Mouse (Mus musculus): ENCODE results near the gene Lrrc55. TPM values are rescaled to one million over a fixed set of nuclear protein-coding genes. Genes with fewer than 3 reads are reported as not detected.
"Not testable (repeated sequence)": the region's sequence is repeated elsewhere in the genome, so short reads cannot be mapped to it uniquely, and the experiment has no call there.

Gene Lrrc55
- 10.9 and 11.9 TPM in 2 replicates for polyA plus RNA-seq (2015; fragmentation: Nextera tagmentation; extraction: Ambion mirVana)

DNA sequence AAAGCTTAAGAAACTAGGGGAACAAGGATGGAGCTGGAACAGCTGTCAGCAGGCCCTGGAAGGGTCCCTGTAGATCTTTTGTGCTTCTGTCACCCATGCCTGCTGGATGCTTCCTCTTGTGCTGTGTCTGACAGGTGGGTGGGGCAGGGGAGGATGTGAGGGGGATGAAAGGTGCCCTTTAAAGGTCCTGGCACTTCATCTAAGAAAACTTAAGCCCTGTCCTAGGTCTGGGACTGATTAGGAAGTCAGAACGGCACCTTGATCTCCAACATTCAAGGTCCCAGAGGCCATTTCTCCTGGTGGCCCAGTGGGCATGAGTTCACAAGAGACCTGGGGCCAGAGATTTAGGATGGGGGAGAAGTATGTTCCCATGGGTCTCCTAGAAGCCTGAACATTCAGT is at the start of gene Lrrc55:
Gene Lrrc55, minus strand, starts transcription at position 297 of the 400 bp plus-strand sequence.
- no peaks in the 10 kb centered on the region for H3K9me3 ChIP-seq
- peak within 1 kb of the TSS; percentile 65 for H3K9ac ChIP-seq
- peak within 1 kb of the TSS; percentile 53 for H3K4me3 ChIP-seq
- ATAC-seq (ENCODE audit: low FRiP score, low read depth): no peak
- peaks cover 22% of the 10 kb centered on the region for H3K4me1 ChIP-seq (replicated peaks)
- peak within 1 kb of the TSS; percentile 70 for H3K4me2 ChIP-seq
- H3K36me3 ChIP-seq: no peaks in the 10 kb centered on the region; the same call in 1 of the 2 replicates
- WGBS: 80% methylated on average over 1 of the region's 1 CpGs
- H3K27ac ChIP-seq (replicated peaks): peak within 1 kb of the TSS; percentile 86
- H3K27me3 ChIP-seq: no peaks in the 10 kb centered on the region

GRCm38 (mm10) chr2:85246506-85247082 is 49.6 kb upstream of the Lrrc55 start:
- peak; percentile 86; the same call in 1 of the 2 replicates for ATAC-seq (ENCODE audit: low FRiP score, low read depth)
- H3K27ac ChIP-seq (replicated peaks): no peak overlapping the region
- 7% methylated on average over 4 of the region's 4 CpGs for WGBS

GRCm38 (mm10) chr2:85245737-85246136 is 48.7 kb upstream of the Lrrc55 start:
- no peak for ATAC-seq (ENCODE audit: low FRiP score, low read depth)
- Histone ChIP-seq H3K9ac (no peak overlapping the region), H3K27ac (replicated peaks) (no peak overlapping the region), H3K4me3 (no peak overlapping the region), H3K4me1 (replicated peaks) (no peaks in the 10 kb centered on the region), H3K9me3 (no peaks in the 10 kb centered on the region), H3K4me2 (no peak overlapping the region), H3K27me3 (no peaks in the 10 kb centered on the region), H3K36me3 (no peaks in the 10 kb centered on the region)
- 85% methylated on average over 5 of the region's 5 CpGs for WGBS

More at GRCm38 (mm10) chr2:85246506-85247082, 49.6 kb upstream of the Lrrc55 start:
- H3K27me3 ChIP-seq: no peaks in the 10 kb centered on the region
- no peaks in the 10 kb centered on the region for H3K36me3 ChIP-seq
- no peak overlapping the region for H3K4me3 ChIP-seq
- no peaks in the 10 kb centered on the region for H3K9me3 ChIP-seq
- H3K4me1 ChIP-seq (replicated peaks): no peaks in the 10 kb centered on the region
- no peak overlapping the region for H3K9ac ChIP-seq
- no peak overlapping the region for H3K4me2 ChIP-seq

GRCm38 (mm10) chr2:85238068-85238667 is 41.2 kb upstream of the Lrrc55 start:
- H3K27me3 ChIP-seq: no peaks in the 10 kb centered on the region
- 64% methylated on average over 4 of the region's 4 CpGs for WGBS
- H3K4me3 ChIP-seq: no peak overlapping the region
- no peak overlapping the region for H3K4me2 ChIP-seq
- H3K4me1 ChIP-seq (replicated peaks): no peaks in the 10 kb centered on the region
- H3K27ac ChIP-seq (replicated peaks): no peak overlapping the region
- no peak for ATAC-seq (ENCODE audit: low FRiP score, low read depth)
- no peaks in the 10 kb centered on the region for H3K36me3 ChIP-seq
- H3K9me3 ChIP-seq: no peaks in the 10 kb centered on the region
- no peak overlapping the region for H3K9ac ChIP-seq

DNA sequence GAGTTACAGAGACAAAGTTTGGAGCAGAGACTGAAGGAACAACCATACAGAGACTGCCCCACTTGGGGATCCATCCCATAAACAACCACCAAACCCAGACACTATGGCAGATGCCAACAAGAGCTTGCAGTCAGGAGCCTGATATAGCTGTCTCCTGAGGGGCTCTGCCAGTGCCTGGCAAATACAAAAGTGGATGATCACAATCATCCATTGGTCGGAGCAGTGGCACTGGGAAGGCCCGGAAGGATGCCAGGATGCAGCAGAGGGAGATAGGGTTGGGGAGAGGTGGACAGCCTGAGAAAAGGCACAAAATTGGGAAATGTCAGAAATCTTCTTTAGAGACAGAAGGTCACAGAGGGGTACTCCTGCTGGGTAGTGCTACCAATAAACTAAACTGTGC is 40.2 kb upstream of the Lrrc55 start:
- 95% methylated on average over 2 of the region's 2 CpGs for WGBS
- H3K36me3 ChIP-seq; H3K4me1 ChIP-seq (replicated peaks); H3K9ac ChIP-seq; H3K4me2 ChIP-seq; H3K4me3 ChIP-seq; H3K9me3 ChIP-seq; ATAC-seq (ENCODE audit: low FRiP score, low read depth); H3K27ac ChIP-seq (replicated peaks); H3K27me3 ChIP-seq: not testable (repeated sequence)

- WGBS: 88% methylated on average over 4 of the region's 4 CpGs
- Histone ChIP-seq H3K9ac (no peak overlapping the region), H3K4me2 (no peak overlapping the region), H3K27ac (replicated peaks) (no peak overlapping the region), H3K4me3 (no peak overlapping the region), H3K36me3 (no peaks in the 10 kb centered on the region), H3K27me3 (no peaks in the 10 kb centered on the region), H3K4me1 (replicated peaks) (no peaks in the 10 kb centered on the region), H3K9me3 (no peaks in the 10 kb centered on the region)
- no peak for ATAC-seq (ENCODE audit: low FRiP score, low read depth)
These were observed 33.9 kb upstream of the Lrrc55 start for GRCm38 (mm10) chr2:85230771-85231511.

- Histone ChIP-seq H3K9ac (no peak overlapping the region), H3K4me1 (replicated peaks) (no peaks in the 10 kb centered on the region), H3K27me3 (no peaks in the 10 kb centered on the region), H3K9me3 (no peaks in the 10 kb centered on the region), H3K4me3 (no peak overlapping the region), H3K4me2 (no peak overlapping the region), H3K27ac (replicated peaks) (no peak overlapping the region), H3K36me3 (no peaks in the 10 kb centered on the region)
- WGBS: 62% methylated on average over 3 of the region's 3 CpGs
- ATAC-seq (ENCODE audit: low FRiP score, low read depth): no peak
These were observed 32.6 kb upstream of the Lrrc55 start for GRCm38 (mm10) chr2:85229606-85230005.

- ATAC-seq (ENCODE audit: low FRiP score, low read depth): no peak
- Histone ChIP-seq H3K4me1 (replicated peaks) (0 out of 2 replicates have a peak, but pooled peaks cover 6% of the 10 kb centered on the region), H3K4me2 (no peak overlapping the region), H3K9me3 (no peaks in the 10 kb centered on the region), H3K36me3 (no peaks in the 10 kb centered on the region), H3K4me3 (no peak overlapping the region), H3K9ac (no peak overlapping the region), H3K27ac (replicated peaks) (no peak overlapping the region), H3K27me3 (no peaks in the 10 kb centered on the region)
- 77% methylated on average over 3 of the region's 3 CpGs for WGBS
These were observed 30.9 kb upstream of the Lrrc55 start for GRCm38 (mm10) chr2:85227816-85228335.

GRCm38 (mm10) chr2:85224221-85225179 is 27.5 kb upstream of the Lrrc55 start:
- Histone ChIP-seq H3K9me3 (no peaks in the 10 kb centered on the region), H3K4me3 (no peak overlapping the region), H3K36me3 (no peaks in the 10 kb centered on the region), H3K4me2 (no peak overlapping the region), H3K4me1 (replicated peaks) (0 out of 2 replicates have a peak, but pooled peaks cover 6% of the 10 kb centered on the region), H3K27me3 (no peaks in the 10 kb centered on the region), H3K27ac (replicated peaks) (no peak overlapping the region), H3K9ac (no peak overlapping the region)
- ATAC-seq (ENCODE audit: low FRiP score, low read depth): peak; percentile 32; the same call in 1 of the 2 replicates
- 52% methylated on average over 17 of the region's 17 CpGs for WGBS

GRCm38 (mm10) chr2:85216606-85217005 is 19.6 kb upstream of the Lrrc55 start:
- no peak overlapping the region for H3K4me2 ChIP-seq
- ATAC-seq (ENCODE audit: low FRiP score, low read depth): no peak
- no peaks in the 10 kb centered on the region for H3K9me3 ChIP-seq
- no peak overlapping the region for H3K4me3 ChIP-seq
- no peaks in the 10 kb centered on the region for H3K36me3 ChIP-seq
- no peaks in the 10 kb centered on the region for H3K4me1 ChIP-seq (replicated peaks)
- no peak overlapping the region for H3K27ac ChIP-seq (replicated peaks)
- no peaks in the 10 kb centered on the region for H3K27me3 ChIP-seq
- H3K9ac ChIP-seq: no peak overlapping the region

GRCm38 (mm10) chr2:85213746-85214145 is 16.7 kb upstream of the Lrrc55 start:
- Histone ChIP-seq H3K9ac (no peak overlapping the region), H3K27me3 (no peaks in the 10 kb centered on the region), H3K36me3 (no peaks in the 10 kb centered on the region), H3K4me3 (no peak overlapping the region), H3K9me3 (no peaks in the 10 kb centered on the region), H3K4me1 (replicated peaks) (no peaks in the 10 kb centered on the region), H3K27ac (replicated peaks) (no peak overlapping the region), H3K4me2 (no peak overlapping the region)
- peak; percentile 91 for ATAC-seq (ENCODE audit: low FRiP score, low read depth)
- WGBS: 76% methylated on average over 2 of the region's 2 CpGs
